Mouse (Mus musculus) CH12.LX (cell line): ENCODE results near the gene Apon. TPM values are rescaled to one million over a fixed set of nuclear protein-coding genes. Genes with fewer than 3 reads are reported as not detected.
"Not testable (repeated sequence)": the region's sequence is repeated elsewhere in the genome, so short reads cannot be mapped to it uniquely, and the experiment has no call there.

Source experiments
- DNase-seq: peaks from one replicate; pipeline ENCODE4 v3.0.0-alpha.2; 2013; ENCODE audit errors: extremely low read depth
- H3K27ac ChIP-seq: 2 replicates; pipeline ENCODE4 v1.5.1; 2012; ENCODE audit warnings: low read depth, mild to moderate bottlenecking, control low read depth, moderate library complexity; ENCODE audit not compliant: insufficient read depth
- H3K27me3 ChIP-seq: replicated peaks from 2 replicates; pipeline ENCODE3; 2012; ENCODE audit warnings: inconsistent platforms
- H3K36me3 ChIP-seq, 2 experiments: replicated peaks in 1 of 2; 2 replicates each; pipeline versions ENCODE3 to v1.6.1; 2012; ENCODE audit warnings: inconsistent platforms in 1 of 2, low read length in 1 of 2, mild to moderate bottlenecking in 1 of 2, mixed read lengths in 1 of 2, moderate library complexity in 1 of 2; ENCODE audit not compliant: control insufficient read depth in 1 of 2, insufficient read depth in 1 of 2
- H3K4me1 ChIP-seq, 2 experiments: 2 replicates each; pipeline ENCODE4 v1.6.1; 2012; ENCODE audit warnings: inconsistent platforms in 1 of 2, moderate library complexity in 1 of 2; ENCODE audit not compliant: insufficient read depth in 2 of 2, control insufficient read depth in 1 of 2
- H3K4me2 ChIP-seq: 2 replicates; pipeline ENCODE4 v1.6.1; 2012; ENCODE audit warnings: low read depth, mild to moderate bottlenecking, control low read depth; ENCODE audit not compliant: poor library complexity, insufficient read depth, severe bottlenecking
- H3K4me3 ChIP-seq, 3 experiments: fragments of 150-350 bp in 1 of 3; sonication (generic) in 1 of 3; replicated peaks in 1 of 3; 2 replicates each; pipeline versions ENCODE3 to v1.5.1; 2011 to 2012; ENCODE audit warnings: low read depth in 2 of 3, low read length in 2 of 3, mild to moderate bottlenecking in 2 of 3, moderate library complexity in 2 of 3, control low read depth in 1 of 3, improper control_type of control experiment in 1 of 3, inconsistent platforms in 1 of 3, mixed read lengths in 1 of 3; ENCODE audit not compliant: poor library complexity in 1 of 3
- H3K79me2 ChIP-seq: replicated peaks from 2 replicates; pipeline ENCODE4 v1.6.1; 2012; ENCODE audit warnings: mild to moderate bottlenecking, moderate library complexity; ENCODE audit not compliant: control insufficient read depth, poor library complexity, insufficient read depth, severe bottlenecking; ENCODE audit errors: extremely low read depth
- H3K9ac ChIP-seq: 2 replicates; pipeline ENCODE4 v1.6.1; 2012; ENCODE audit warnings: low read depth, mild to moderate bottlenecking, control low read depth, moderate library complexity; ENCODE audit not compliant: insufficient read depth
- H3K9me3 ChIP-seq: replicated peaks from 2 replicates; pipeline ENCODE3; 2012; ENCODE audit warnings: low read length, inconsistent platforms, mixed read lengths
- BHLHE40 ChIP-seq: IDR thresholded peaks from 2 replicates; pipeline ENCODE4 v1.6.1; 2011; ENCODE audit warnings: mild to moderate bottlenecking, low read depth, low read length, improper control_type of control experiment
- CHD2 ChIP-seq: IDR thresholded peaks from 2 replicates; pipeline ENCODE4 v1.6.1; 2011; ENCODE audit warnings: low read length, improper control_type of control experiment
- CTCF ChIP-seq, 2 experiments: IDR thresholded peaks in 1 of 2; conservative IDR thresholded peaks in 1 of 2; 2 replicates each; pipeline ENCODE4 v1.5.1; 2011 to 2012; ENCODE audit warnings: low read depth in 2 of 2, low read length in 2 of 2, improper control_type of control experiment in 1 of 2, inconsistent platforms in 1 of 2, mild to moderate bottlenecking in 1 of 2, moderate library complexity in 1 of 2
- E2F4 ChIP-seq: IDR thresholded peaks from 2 replicates; pipeline ENCODE4 v1.6.1; 2011; ENCODE audit warnings: low read depth, low read length, improper control_type of control experiment; ENCODE audit not compliant: insufficient replicate concordance
- ELF1 ChIP-seq: IDR thresholded peaks from 2 replicates; pipeline ENCODE4 v1.6.1; 2014; ENCODE audit warnings: low read depth, mild to moderate bottlenecking, inconsistent platforms, low read length, improper control_type of control experiment
- IRF4 ChIP-seq: IDR thresholded peaks from 2 replicates; pipeline ENCODE4 v1.6.1; 2014; ENCODE audit warnings: low read depth, mild to moderate bottlenecking, inconsistent platforms, low read length, improper control_type of control experiment
- MAFK ChIP-seq: IDR thresholded peaks from 2 replicates; pipeline ENCODE4 v1.6.1; 2011; ENCODE audit warnings: low read length, improper control_type of control experiment; ENCODE audit not compliant: insufficient replicate concordance
- MEF2A ChIP-seq: IDR thresholded peaks from 2 replicates; pipeline ENCODE4 v1.6.1; 2014; ENCODE audit warnings: low read depth, mild to moderate bottlenecking, inconsistent platforms, low read length, improper control_type of control experiment, borderline replicate concordance
- NELFE ChIP-seq: IDR thresholded peaks from 2 replicates; pipeline ENCODE4 v1.6.1; 2011; ENCODE audit warnings: low read depth, low read length, improper control_type of control experiment
- PAX5 ChIP-seq: IDR thresholded peaks from 2 replicates; pipeline ENCODE4 v1.6.1; 2012; ENCODE audit warnings: low read length, inconsistent platforms, mixed read lengths
- POLR2A ChIP-seq: IDR thresholded peaks from 2 replicates; pipeline ENCODE4 v1.6.1; 2011; ENCODE audit warnings: low read depth, mild to moderate bottlenecking, improper control_type of control experiment, low read length
- RAD21 ChIP-seq: IDR thresholded peaks from 2 replicates; pipeline ENCODE4 v1.6.1; 2011; ENCODE audit warnings: low read depth, mild to moderate bottlenecking, low read length, improper control_type of control experiment, moderate library complexity
- SIN3A ChIP-seq: IDR thresholded peaks from 2 replicates; pipeline ENCODE4 v1.6.1; 2012; ENCODE audit warnings: low read length, improper control_type of control experiment, inconsistent platforms
- SMC3 ChIP-seq: IDR thresholded peaks from 2 replicates; pipeline ENCODE4 v1.6.1; 2011; ENCODE audit warnings: low read depth, low read length, improper control_type of control experiment
- UBTF ChIP-seq: IDR thresholded peaks from 2 replicates; pipeline ENCODE4 v1.6.1; 2012; ENCODE audit warnings: low read depth, mild to moderate bottlenecking, inconsistent platforms, low read length, improper control_type of control experiment, moderate library complexity
- ZC3H11A ChIP-seq: IDR thresholded peaks from 2 replicates; pipeline ENCODE4 v1.6.1; 2012; ENCODE audit warnings: low read depth, mild to moderate bottlenecking, inconsistent platforms, low read length, improper control_type of control experiment
- ZNF384 ChIP-seq: IDR thresholded peaks from 2 replicates; pipeline ENCODE4 v1.6.1; 2012; ENCODE audit warnings: low read depth, low read length, improper control_type of control experiment, inconsistent platforms
- dilution Hi-C: fragments of 300-500 bp; cut with MboI; formaldehyde crosslinking; loops from 2 replicates; pipeline ENCODE4 v1.14.3; 2020; ENCODE audit warnings: low sequenced_read_pairs; ENCODE audit not compliant: extremely low pct_unique_long_range_greater_than_20kb, extremely low pct_ligation_motif_present
- in situ Hi-C: fragments of 300-500 bp; cut with MboI; formaldehyde crosslinking; loops from 3 replicates; pipeline ENCODE4 v1.14.3; 2019; ENCODE audit warnings: low sequenced_read_pairs, low pct_ligation_motif_present, low pct_unique_long_range_greater_than_20kb, mixed read lengths
- polyA plus RNA-seq: library from polyadenylated mRNA; unstranded; fragments of >175 nt; gene quantifications from 2 replicates; pipeline ENCODE4 v1.2.1, GENCODE M21; 2012; ENCODE audit warnings: low read depth; ENCODE audit not compliant: insufficient read length
- total RNA-seq, 2 experiments: library from RNA; depleted of rRNA; stranded (reverse); fragments of 300-350 nt in 1 of 2; fragments of >200 nt in 1 of 2; gene quantifications; 2 replicates each; pipeline ENCODE4 v1.2.3; 2012 to 2014

Gene Apon
- total and polyA plus RNA-seq, 3 experiments, result 0.30 to 0.80 (median 0.62) TPM

DNA sequence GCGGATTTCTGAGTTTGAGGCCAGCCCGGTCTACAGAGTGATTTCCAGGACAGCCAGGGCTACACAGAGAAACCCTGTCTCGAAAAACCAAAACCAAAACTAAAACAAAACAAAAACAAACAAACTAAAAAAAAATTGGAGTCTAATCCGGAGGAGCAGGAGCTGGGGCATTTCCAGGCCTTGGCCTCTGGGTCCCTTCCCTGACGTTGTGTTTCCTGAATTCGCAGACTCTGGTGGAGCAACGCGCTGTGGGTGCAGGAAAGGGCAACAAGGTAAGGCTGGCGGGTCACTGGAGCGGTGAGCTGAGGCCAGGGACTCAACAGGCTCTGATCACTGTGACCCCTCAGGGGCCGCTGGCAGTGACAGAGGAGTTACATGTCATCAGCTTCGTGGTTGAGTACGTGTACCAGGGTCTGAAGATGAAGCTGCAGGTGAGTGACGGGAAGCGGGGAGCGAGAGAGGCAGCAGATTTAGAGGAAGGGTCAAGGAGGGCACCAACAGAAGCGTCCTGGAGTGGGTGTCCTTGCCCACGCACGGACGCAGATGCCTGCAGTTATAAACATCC lies 29.1 kb downstream of the Apon start:
- H3K36me3 ChIP-seq, result peaks cover 70 to 90% of the 10 kb centered on the region in 2 experiments
- no peak overlapping the region for H3K4me2 ChIP-seq
- H3K79me2 ChIP-seq, result no peaks in the 10 kb centered on the region
- H3K9ac ChIP-seq, result no peak overlapping the region
- no peaks in the 10 kb centered on the region for H3K9me3 ChIP-seq
- in situ Hi-C loops, result no loop called here
- H3K4me1 ChIP-seq, result peaks cover 0 to 27% of the 10 kb centered on the region in 2 experiments; a peak in 2 of 4 replicates
- H3K27ac ChIP-seq, result no peak overlapping the region
- H3K4me3 ChIP-seq, result no peak overlapping the region
- no peaks in the 10 kb centered on the region for H3K27me3 ChIP-seq
- dilution Hi-C loops, result no loop called here
- DNase-seq, result no peak
- TF ChIP-seq NELFE (no peak), UBTF (no peak), CHD2 (no peak), SMC3 (no peak), BHLHE40 (no peak), SIN3A (no peak), PAX5 (no peak), MEF2A (no peak), ELF1 (no peak)

DNA sequence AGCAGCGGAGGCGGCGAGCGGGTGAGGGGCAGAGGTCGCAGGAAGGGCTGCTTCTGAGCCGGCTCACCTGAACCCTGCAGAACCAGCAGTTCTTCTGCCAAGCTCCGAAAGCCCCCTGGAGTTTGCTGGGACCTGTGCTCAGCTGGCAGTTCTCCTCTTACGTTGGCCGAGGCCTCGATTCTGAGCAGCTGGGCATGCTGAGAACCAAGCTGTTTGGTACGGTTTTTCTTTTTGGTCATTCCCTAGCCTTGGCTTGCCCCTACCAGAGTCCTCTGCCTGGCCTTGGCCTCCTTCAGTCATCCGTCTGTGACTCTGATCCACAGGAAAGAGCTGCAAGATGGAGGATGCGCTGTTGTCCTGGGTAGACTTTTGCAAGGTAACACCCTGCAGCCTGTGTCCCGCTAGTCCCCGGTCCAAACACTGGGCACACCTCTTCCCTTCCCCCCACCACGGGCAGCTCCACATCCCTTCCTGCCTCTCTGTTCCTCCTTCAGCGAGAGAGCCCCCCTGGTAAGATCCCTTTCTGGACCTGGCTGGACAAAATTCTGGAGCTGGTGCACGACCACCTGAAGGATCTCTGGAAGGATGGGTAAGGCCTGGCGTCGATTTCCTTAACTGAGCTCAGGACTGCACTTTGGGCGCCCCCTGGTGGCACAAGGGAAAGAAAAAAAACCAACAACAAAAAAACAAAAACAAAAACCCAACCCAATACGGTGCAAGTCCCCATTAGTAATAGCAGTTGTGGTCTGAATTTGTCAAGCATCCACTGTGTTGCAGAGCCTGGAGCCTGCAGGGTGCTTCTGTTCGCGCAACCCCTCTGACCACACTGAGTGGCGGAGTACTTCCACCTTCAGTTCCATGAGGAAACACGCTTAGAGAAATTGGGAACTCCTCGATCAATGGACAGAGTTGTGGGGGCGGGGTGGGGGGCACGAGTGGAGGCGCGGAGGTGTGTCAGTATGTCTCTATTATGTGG lies 30.0 kb downstream of the Apon start:
- peak; percentile 66 for DNase-seq
- in situ Hi-C loops (no loop called here), dilution Hi-C loops (no loop called here)
- Histone ChIP-seq H3K4me3 (no peak overlapping the region), H3K4me1 (peaks cover 0 to 27% of the 10 kb centered on the region in 2 experiments; a peak in 2 of 4 replicates), H3K27me3 (no peaks in the 10 kb centered on the region), H3K79me2 (no peaks in the 10 kb centered on the region), H3K4me2 (no peak overlapping the region), H3K9me3 (no peaks in the 10 kb centered on the region), H3K9ac (no peak overlapping the region), H3K27ac (no peak overlapping the region), H3K36me3 (peaks cover 70 to 89% of the 10 kb centered on the region in 2 experiments)
- TF ChIP-seq MEF2A (no peak), ZC3H11A (0 out of 2 replicates have a peak, but pooled peaks have one; percentile 9), SMC3 (peak; percentile 82), E2F4 (no peak), CTCF (conservative IDR thresholded peaks at IDR 0.05 in 1 of 2, IDR thresholded peaks at IDR 0.05 in 1 of 2; ENCODE audit: low read depth in 2 of 2, low read length in 2 of 2) (peak; percentile 27 to 85; a peak in 2 of 4 replicates), ZNF384 (peak; percentile 83), RAD21 (peak; percentile 72), POLR2A (no peak), IRF4 (no peak), MAFK (no peak), ELF1 (0 out of 2 replicates have a peak, but pooled peaks have one; percentile 27)

DNA sequence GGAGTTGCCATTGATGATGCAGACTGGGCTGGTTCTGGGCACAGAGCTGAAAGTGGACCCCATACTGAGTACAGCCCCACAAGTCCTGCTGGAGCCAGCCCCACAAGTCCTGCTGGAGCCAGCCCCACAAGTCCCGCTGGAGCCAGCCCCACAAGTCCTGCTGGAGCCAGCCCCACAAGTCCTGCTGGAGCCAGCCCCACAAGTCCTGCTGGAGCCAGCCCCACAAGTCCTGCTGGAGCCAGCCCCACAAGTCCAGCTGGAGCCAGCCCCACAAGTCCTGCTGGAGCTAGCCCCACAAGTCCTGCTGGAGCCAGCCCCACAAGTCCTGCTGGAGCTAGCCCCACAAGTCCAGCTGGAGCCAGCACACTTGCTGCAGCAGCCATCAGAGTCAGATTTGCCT lies 36.7 kb downstream of the Apon start:
- H3K9me3 ChIP-seq, H3K4me2 ChIP-seq, H3K27ac ChIP-seq, H3K9ac ChIP-seq, H3K79me2 ChIP-seq, H3K4me3 ChIP-seq, H3K27me3 ChIP-seq, in situ Hi-C loops, DNase-seq, dilution Hi-C loops: not testable (repeated sequence)
- H3K4me1 ChIP-seq, result peaks cover 0 to 16% of the 10 kb centered on the region in 2 experiments; a peak in 2 of 4 replicates
- peaks cover 48 to 65% of the 10 kb centered on the region in 2 experiments for H3K36me3 ChIP-seq
